Mouse (Mus musculus) CH12F3 (cell line): ENCODE measurements around the gene Mat2a.
"Not testable (repeated sequence)": the region's sequence is repeated elsewhere in the genome, so short reads cannot be mapped to it uniquely, and the experiment has no call there.

Experiments
- in situ Hi-C: fragments of 300-500 bp; cut with MboI; formaldehyde crosslinking; loops from 2 replicates; pipeline ENCODE4 v1.14.3; 2020; ENCODE audit warnings: low sequenced_read_pairs

The Mat2a gene

DNA sequence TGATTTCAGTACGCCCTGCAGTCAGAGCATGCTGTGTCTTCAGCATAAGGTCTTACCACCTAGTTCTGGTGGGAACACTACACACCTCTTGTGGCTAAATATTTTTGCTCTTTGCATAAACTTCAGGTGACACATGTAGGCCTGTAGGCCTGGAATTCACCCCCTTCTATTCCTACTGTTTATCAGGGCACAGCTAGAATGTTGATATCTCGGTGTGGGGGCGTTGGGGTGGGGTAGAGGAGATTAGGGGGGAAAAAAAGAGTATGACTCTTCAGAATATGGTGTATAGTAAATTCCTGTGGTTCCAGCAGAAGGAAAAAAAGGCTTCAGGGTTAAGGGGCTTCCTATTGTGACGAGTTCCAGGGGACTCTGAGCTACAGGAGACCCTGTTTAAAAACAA is 17.2 kb upstream of the Mat2a start:
- in situ Hi-C loops, result no loop called here

DNA sequence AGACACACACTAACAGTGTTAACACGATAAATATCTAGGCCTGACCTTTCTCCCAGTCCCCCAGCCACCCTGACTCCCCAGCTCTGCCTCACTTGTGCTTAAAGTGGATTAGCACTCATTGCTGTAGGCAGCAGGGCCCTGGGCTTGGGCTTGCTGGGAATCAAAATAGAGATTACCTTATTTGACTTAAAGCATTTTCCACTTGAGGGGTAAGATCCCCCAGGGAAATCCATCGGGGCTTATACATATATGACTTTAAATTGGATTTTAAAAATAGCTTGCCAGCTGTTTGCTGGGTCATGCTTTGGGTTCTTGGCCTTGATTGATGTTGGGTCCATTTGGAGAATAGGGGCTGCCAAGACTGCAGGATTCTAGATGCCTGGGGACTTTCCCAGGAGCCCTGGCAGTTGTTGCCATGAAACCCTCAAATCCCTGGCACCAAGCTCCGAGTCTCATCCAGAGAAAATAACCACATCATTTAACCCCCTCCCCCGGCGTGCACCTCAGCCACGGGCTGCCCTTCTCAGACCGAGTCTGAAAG is 15.5 kb upstream of the Mat2a start:
- in situ Hi-C loops, result no loop called here

DNA sequence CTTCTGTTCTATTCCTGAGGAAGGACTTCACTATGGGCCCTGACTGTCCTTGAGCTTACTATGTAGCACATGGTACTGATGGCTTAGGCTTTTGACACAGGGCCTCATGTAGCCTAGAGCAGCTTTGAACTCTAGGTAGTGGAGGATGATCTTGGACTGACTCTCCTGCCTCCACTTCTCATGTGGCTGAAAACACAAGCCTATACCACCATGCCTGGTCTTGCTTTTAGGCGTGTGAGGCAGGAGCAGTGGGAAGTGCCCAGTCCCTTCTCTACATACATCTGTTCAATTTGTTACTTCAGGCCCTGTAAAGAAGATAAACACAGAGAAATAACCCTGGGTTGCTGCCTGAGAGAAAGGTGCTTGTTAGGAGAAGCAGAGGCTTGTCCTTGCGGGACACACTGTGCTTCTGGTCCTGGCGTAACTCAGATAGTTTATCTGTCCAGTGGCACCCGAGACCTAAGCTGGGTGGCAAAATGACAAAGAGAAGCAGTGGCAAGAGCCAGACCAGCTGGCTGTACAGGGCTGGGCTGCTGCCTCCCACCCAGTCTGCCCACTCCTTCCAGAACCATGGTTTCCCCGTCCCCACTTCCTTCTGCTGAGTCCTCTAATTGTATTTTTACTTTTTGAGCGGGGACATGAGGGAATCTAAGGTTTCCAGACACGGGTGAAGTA is 14.9 kb upstream of the Mat2a start:
- in situ Hi-C loops, result no loop called here

DNA sequence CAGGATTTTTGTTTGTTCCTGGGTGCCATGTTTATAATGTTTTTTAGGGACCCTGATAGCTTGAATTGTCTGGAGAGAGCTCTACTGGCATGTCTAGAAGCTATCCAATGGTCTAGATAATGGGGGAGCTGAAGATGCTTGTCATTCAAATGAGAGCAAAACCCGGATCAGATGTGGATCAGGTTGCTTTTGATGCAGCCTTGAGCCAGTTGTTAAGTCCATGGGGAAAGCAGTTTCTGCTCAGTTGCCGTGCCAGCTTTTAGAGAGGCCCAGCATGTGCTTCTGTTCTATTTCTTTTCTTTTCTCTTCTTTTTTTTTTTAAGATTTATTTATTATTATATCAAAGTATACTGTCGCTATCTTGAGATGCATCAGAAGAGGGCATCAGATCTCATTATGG is 14.2 kb upstream of the Mat2a start:
- in situ Hi-C loops, result no loop called here

DNA sequence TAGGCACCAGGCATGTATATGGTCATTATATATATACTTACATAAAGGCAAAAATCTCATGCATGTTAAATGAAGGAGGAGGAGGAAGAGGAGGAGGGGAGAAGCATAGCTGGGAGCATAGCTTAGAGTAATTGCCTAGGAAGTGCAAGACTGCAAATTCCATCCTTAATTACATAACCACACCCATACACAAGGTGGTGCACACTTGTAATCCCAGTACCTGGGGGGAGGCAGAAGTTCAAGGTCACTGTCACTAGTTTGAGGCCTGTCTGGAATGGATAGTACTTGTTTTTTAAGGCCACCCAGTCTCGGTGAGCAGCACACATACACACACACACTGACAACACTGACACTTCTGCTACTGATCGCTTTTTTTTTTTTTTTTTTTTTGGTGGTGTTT is 13.0 kb upstream of the Mat2a start:
- in situ Hi-C loops, result no loop called here

DNA sequence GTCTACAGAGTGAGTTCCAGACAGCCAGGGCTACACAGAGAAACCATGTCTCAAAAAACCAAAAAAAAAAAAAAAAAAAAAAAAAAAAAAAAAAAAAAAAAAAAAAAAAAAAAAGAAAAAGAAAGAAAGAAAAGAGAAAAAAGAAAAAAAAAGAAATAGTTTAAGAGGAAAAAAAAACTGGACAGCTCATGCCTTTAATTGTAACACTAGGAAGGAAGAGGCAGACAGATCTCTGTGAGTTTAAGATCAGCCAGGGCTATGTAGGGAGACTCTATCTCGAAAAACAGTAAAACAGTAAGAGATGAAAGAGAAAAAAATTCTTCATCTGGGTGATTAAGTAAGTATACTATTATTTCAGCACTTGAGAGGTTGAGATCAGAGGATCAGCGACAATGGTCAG is 12.4 kb upstream of the Mat2a start:
- in situ Hi-C loops, result not testable (repeated sequence)

DNA sequence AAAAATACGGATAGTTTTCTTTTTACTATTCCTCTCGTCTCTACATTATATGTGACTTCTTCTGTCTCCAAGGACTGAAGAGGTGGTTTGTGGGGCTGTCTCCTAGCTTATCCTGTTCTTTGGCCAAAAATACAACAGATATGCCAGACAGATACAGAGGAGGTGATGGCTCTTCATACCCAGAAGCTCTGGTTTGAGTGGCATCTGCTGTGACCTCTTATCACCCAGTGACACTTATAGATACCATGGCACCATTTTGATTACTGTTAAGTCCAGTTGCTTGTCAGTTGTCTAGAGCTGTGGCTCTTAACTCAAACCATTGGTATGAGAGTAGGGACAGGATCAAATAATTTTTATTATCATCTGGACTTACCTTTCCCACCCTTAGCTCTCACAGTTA is 8.1 kb upstream of the Mat2a start:
- in situ Hi-C loops, result no loop called here

DNA sequence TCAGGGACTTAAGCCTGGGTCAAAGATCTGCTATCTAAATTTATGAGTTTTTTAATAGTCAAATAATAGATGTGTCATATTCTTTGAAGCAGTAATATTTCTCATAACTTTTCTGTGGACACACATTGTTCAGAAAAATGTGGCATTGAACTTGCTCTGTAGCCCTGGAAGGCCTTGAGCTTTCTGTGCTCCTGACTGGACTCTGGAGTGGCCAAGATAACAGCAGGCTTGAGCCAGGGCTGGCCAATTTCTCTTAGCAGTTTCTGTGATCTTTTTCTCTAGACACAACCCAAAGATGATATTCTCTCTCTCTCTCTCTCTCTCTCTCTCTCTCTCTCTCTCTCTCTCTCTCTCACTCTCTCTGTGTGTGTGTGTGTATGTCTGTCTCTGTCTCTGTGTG is 5.7 kb upstream of the Mat2a start:
- in situ Hi-C loops, result no loop called here

DNA sequence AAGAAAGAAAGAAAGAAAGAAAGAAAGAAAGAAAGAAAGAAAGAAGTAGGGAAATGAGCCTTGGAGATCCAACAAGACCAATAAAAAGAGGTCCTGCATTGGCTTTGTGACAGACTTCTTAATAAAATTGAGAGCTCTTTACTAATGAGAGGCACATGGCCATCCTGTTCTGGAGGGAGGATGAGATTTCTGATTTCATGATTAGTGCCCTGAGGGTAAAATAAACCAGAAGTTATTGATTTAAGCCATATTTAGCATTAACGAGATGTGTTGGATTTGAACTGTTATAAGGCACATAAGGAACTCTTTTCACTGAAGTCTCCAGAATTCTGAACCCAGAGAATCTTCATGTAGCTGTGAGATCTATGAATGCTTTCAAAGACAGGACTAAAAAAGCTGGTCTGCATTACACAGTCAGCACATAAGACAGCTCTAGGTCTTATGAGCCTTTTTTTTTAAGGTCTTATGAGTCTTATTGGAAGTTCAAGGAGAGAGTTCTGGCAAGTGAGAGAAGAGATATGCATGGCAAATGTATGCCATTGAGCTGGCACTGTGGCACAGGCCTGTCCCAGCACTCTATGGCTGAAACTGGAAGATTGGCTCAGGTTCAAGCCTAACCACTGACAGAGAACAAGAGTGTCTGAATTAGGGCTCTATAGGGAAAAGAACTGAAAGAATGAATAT is 3.7 kb upstream of the Mat2a start:
- in situ Hi-C loops, result no loop called here

DNA sequence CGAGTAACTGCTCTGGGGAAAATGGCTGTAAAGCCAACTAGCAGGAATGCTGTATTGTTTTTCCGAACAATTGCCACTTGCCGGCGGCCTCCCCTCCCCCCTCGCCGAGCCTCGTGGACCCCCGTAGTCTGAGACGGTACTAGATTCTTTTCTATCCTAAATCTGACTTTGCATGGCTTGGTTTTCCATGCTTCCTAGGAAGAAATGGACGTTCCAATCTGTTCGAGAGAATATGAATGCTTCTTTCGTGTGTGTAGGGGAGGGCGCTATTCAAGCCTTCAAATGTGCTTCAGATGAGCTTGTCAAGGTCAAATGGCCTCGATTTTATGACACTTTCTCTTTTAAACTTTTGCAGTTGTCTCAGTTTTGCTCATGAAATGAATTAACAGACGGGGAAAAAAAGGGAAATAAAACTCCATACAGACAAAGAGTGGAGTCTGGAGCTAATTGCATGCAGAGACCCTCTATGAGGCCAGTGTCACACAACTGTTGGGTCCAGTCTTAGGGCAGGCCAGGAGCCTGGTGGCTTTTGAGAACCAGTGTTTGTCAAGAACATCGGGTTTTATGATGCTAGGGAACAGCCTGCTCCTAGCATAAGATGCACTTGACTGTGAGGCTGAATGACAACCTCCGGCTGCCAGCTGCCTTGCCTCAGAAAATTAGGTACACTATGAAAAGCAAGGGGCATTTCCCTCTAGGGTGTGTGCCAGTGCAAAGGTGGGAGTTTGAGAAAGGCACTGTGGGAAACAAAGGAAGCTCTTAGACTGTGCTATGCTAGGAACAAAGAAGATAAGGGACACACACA is 1.0 kb upstream of the Mat2a start:
- in situ Hi-C loops, result no loop called here

DNA sequence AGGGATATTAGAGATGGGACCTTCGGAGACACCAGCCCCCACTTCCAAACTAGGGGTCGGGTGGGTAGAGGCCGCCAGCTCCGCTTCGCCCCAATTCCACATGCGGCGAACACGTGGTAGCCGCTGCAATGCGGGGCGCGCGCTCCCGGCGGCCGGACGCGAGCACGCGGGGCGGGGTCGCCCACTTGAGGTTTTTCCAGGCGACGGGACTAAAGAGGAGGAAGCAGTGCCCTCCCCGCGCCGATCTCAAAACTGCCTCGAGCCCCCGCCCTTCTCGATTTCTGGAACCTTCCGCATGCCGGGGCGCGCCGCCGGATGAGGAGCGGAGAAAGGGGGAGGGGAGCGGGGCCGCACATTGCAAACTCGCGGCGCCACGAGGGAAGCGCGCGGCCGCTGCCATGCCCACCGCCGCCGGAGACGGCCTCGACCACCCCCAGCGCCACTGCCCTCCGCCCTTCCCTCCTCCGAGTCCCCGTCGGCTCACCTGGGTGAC is 450 bp downstream of the Mat2a start:
- in situ Hi-C loops, result no loop called here

DNA sequence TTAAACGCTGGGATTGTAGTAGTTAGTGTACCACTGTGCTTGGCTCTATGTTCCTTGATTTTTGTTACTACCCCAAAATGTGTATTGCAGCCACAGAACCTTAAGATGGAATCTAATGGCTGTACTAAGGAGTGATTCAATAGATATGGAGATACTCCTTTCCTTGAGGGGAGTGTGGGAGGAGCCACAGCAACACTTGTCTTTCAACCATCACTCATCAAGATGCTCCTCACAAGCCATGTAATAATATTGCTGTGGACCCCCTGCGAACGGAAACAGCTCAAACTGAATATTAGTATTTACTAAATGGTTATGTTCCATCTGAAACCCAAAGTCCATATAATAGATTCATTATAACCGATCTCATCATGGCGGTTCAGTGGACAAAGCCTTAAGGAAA is 1.1 kb downstream of the Mat2a start:
- in situ Hi-C loops, result no loop called here

DNA sequence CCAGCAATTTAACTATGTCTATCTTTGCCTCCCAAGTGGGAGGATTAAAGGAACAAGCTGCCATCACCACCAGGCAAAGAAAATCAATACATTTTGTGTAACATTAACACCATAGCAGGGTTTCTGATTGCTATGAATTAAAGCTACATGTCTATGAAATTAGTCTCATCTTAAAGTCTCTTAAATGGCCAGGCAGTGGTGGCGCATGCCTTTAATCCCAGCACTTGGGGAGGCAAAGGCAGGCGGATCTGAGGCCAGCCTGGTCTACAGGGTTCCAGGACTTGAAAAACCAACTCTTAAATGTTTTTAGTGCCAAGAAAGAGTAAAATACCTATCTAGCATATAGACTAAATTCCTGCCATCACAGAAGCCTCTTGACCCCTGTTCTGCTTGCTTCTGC is 7.2 kb downstream of the Mat2a start:
- in situ Hi-C loops, result no loop called here

DNA sequence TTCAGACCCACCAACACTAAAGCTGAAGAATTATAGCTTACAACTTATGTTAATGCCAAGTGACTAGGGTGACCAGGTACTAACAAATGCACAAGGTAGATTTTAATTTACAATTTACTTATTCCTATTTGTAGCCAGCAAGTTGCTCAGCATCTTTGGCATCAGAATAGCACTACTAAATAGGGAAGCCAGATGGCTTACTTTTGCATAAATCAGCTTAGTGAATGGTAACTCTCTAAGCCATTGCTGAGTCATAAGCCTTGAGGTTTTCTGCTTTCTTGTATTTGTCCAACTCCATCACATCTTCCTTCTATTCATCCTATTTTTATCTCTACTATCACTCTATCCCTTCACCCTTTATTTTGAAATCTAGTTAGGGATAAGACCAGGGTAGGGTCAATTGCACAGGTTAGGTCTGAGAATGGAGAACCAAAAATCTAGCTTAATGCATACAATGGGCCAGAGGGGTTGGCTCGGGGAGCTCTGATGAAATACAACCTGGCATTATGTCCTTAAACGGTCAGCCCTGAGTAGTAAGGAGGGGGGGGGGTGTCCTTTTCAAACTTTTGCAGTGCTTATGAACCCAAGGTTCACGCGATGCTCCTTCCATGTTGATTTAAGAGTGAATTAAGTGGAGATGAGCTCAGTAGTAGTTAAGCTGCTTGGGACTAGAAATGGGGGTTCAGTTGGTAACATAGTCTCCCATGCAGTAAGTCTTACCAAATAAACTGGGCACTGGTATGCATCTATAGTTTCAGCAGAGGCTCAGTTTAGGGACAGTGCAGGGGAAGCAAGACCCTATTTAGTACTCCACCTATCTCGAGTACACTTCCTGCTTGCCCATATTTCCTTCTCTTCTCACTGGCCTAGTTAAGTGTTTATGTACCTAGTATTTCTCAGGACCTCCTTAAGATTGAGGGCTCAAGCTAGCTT is 8.1 kb downstream of the Mat2a start:
- in situ Hi-C loops, result no loop called here

DNA sequence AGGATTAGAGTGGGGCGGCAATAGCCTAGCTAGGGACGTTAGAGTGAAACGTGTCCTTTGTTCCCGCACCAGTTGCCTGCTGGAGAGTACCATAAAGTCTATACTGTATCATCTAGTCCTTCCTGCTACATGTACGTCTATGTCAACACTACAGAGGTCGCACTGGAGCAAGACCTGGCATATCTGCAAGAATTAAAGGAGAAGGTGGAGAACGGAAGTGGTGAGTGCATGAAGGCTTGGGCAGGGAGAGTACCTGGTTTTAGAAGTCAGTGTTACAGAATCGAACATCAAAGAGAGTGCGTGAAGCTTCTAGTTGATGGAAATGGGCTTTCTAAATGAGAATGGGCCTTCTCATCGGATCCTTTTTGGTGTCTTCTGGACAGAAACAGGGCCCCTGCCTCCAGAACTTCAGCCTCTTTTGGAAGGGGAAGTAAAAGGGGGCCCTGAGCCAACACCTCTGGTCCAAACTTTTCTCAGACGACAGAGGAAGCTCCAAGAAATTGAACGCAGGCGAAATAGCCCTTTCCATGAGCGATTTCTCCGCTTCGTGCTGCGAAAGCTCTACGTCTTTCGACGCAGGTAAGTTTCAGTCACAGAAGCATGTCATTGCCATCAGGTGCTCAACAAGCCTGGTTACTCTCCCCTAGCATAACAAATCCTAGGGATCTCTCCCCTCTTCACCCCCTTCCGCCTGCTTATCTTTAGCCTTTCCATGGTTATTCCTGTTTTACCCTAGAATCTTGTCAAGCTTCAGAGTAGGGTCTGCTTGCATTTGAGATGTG is 10.1 kb downstream of the Mat2a start:
- in situ Hi-C loops, result loop anchor here (5.0 kb wide), 2 partner anchors 98 to 143 kb away; no protein-coding TSS in a partner anchor

DNA sequence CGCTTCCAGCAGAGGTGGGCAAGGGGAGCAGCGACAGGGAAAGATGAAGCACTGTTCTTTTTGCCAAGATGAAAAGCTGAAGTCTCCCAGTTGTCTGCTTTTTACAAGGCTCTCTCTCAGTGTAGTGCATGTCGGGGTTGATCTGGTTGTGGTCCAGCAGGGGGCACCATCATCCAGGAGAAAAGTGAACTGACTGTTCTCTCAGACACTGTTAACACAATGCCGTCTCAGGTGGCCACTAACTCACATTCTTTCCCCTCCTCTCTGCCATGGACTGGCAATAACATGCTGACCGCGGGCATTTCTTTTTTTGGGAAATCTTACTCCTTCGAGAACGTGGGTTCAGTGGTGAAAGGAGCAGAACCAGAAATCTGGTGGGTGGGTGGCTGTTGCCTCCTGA is 11.3 kb downstream of the Mat2a start:
- in situ Hi-C loops, result loop anchor here (5.0 kb wide), 2 partner anchors 99 to 144 kb away; no protein-coding TSS in a partner anchor

DNA sequence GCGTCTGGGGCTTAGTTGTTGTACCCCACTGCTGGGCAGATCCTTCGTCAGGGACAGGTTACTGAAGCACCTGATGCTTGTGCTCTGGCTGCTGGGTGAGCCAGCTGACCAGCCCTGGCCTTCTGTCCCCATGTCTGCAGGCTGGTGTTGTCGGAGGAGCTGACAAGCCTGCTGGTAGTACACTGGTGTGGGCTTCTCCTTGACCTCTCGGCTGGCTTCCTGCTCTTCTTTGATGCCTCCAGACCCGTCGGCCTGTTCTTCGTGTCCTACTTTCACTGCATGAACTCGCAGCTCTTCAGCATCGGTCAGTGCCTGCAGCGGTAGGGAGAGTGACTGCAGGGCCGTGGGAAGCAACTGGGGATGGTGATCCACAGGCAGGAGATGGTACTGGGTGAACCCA is 13.7 kb downstream of the Mat2a start:
- in situ Hi-C loops, result loop anchor here (5.0 kb wide), 2 partner anchors 102 to 147 kb away; no protein-coding TSS in a partner anchor

DNA sequence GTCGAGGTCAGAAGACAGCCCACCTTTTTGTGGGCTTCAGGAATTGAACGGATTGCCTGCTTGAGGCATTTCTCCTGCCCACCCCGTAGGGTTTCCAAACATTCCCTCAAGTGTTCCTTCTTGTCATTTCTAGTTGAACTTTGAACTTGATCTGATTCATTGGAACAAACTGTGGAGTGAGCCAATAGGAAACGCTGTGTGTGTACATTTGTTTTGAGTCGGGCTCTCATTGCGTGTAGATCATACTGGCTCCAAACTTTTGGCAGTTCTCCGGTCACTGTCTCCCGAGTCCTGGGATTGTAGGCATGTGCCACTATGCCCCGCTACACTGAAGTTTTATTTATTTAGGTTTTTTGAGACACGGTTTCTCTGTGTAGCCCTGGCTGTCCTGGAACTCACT is 18.5 kb downstream of the Mat2a start:
- in situ Hi-C loops, result no loop called here

DNA sequence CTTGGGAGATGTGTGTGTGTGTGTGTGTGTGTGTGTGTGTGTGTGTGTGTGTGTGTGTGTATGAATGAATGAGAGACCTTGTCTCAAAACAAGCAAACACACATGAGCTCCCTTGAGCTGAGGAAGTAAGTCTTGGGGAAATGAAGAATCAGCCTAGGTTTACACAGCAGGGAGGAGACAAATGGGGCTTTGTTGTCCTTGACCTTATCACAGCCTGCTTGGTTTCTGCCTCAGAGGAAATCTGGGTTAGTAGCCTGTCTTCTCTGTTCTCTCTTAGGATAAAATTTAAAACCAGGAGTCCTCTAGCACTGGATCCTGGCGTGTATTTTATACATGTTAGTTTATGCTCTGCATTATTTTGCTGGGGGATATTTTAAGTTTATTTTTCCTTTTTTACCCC is 19.6 kb downstream of the Mat2a start:
- in situ Hi-C loops, result no loop called here

DNA sequence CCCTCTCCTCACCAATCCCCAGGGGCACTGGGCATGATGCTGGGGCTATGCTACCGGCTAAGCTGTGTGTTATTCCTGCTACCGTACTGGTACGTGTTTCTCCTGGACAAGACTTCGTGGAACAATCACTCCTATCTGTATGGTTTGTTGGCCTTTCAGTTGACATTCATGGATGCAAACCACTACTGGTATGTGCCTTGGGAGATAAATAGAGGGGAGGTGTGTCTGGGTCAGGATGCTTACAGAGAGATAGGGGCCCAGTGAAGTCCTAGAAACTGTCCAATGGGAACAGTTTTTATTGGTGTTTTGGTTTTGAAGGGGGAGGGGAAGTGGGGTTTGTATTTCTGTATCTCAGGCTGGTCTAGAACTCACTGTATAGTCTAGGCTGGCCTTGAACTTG is 21.1 kb downstream of the Mat2a start:
- in situ Hi-C loops, result no loop called here
